Mouse (Mus musculus) stomach, postnatal 0 days (tissue): Measurements from ENCODE around the gene Syt7. TPM values are rescaled to one million over a fixed set of nuclear protein-coding genes. Genes with fewer than 3 reads are reported as not detected.

Experiments used
- ATAC-seq: fragments of 200-750 bp; cut with Nextera tagmentation; 2 replicates; pipeline ENCODE4 v1.8.0; 2017; ENCODE audit not compliant: low FRiP score, low TSS enrichment
- DNase-seq: peaks from one replicate; pipeline ENCODE4 v3.0.0-alpha.2; 2016; ENCODE audit warnings: low spot score
- H3K27ac ChIP-seq: fragments of 300-500 bp; sonication (generic); replicated peaks from 2 replicates; pipeline ENCODE4 v1.5.1; 2014; ENCODE audit warnings: mild to moderate bottlenecking, control low read depth
- H3K27me3 ChIP-seq: fragments of 300-500 bp; sonication (generic); 2 replicates; pipeline ENCODE4 v1.6.1; 2014; ENCODE audit warnings: low read length; ENCODE audit not compliant: control insufficient read depth, insufficient read depth
- H3K36me3 ChIP-seq: fragments of 300-500 bp; sonication (generic); 2 replicates; pipeline ENCODE4 v1.6.1; 2014; ENCODE audit warnings: low read length, mixed read lengths; ENCODE audit not compliant: control insufficient read depth, insufficient read depth
- H3K4me1 ChIP-seq: fragments of 300-500 bp; sonication (generic); replicated peaks from 2 replicates; pipeline ENCODE4 v1.6.1; 2014; ENCODE audit warnings: antibody characterized with exemption; ENCODE audit not compliant: control insufficient read depth, insufficient read depth
- H3K4me2 ChIP-seq: fragments of 300-500 bp; sonication (generic); replicated peaks from 2 replicates; pipeline ENCODE4 v1.6.1; 2014; ENCODE audit warnings: low read depth, mild to moderate bottlenecking, control low read depth, moderate library complexity
- H3K4me3 ChIP-seq: fragments of 300-500 bp; sonication (generic); 2 replicates; pipeline ENCODE4 v1.5.1; 2014; ENCODE audit warnings: low read depth, low read length, control low read depth
- H3K9ac ChIP-seq: fragments of 300-500 bp; sonication (generic); 2 replicates; pipeline ENCODE4 v1.6.1; 2014; ENCODE audit warnings: mild to moderate bottlenecking, low read length, control low read depth, mixed read lengths
- H3K9me3 ChIP-seq: fragments of 300-500 bp; sonication (generic); 2 replicates; pipeline ENCODE4 v1.6.1; 2016; ENCODE audit warnings: low read length; ENCODE audit not compliant: control insufficient read depth
- CTCF ChIP-seq: IDR thresholded peaks from 2 replicates; pipeline ENCODE4 v1.5.1; 2016; ENCODE audit warnings: antibody characterized with exemption, low read depth, mild to moderate bottlenecking, moderate library complexity
- EP300 ChIP-seq: optimal IDR thresholded peaks from 2 replicates; pipeline ENCODE3; 2016; ENCODE audit warnings: antibody characterized with exemption
- WGBS: fragments of 180-500 bp; shearing (Covaris S2); extraction: QIAGEN DNeasy Blood & Tissue Kit; methylation state at CpG from one replicate; pipeline ENCODE4 v1.1.7; 2014; 5-methylcytosine and 5-hydroxymethylcytosine counted together
- polyA plus RNA-seq: library from polyadenylated mRNA; unstranded; fragments of >200 nt; fragmentation: Nextera tagmentation; extraction: Ambion mirVana; gene quantifications from 2 replicates; pipeline ENCODE4 v1.2.1, GENCODE M21; 2015

Gene Syt7
- polyA plus RNA-seq, 1 experiment from 2014 or later, result 2.7 TPM

DNA sequence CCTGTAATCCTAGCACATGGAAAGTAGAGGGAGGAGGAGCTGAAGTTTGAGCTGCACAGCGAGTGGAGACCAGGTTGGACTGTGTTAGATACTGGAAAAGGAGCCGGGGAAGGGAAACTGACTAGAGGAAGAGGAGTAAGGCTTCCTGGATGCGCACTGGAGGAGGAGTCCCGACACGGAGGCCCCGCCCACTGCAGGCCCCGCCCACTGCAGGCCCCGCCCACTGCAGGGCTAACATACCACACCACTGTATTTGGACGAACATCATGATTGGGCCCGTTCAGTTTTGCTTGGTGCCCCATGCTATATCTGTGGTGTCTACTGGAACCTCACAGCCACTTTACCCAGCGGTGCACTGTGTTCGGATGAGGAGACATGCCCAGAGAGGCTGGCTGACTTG lies 43.2 kb upstream of the Syt7 start:
- DNase-seq (no peak), ATAC-seq (peak; percentile 42; the same call in 1 of the 2 replicates)
- Histone ChIP-seq H3K27ac (no peak overlapping the region), H3K36me3 (no peaks in the 10 kb centered on the region), H3K4me1 (no peaks in the 10 kb centered on the region), H3K9ac (no peak overlapping the region), H3K4me3 (no peak overlapping the region), H3K27me3 (no peaks in the 10 kb centered on the region), H3K9me3 (no peaks in the 10 kb centered on the region), H3K4me2 (no peak overlapping the region)
- 36% methylated on average over 12 of the region's 12 CpGs for WGBS
- no peak for TF ChIP-seq EP300
- TF ChIP-seq CTCF, result no peak

GRCm38 (mm10) chr19:10347628-10348273 lies 41.1 kb upstream of the Syt7 start:
- DNase-seq (no peak), ATAC-seq (no peak)
- Histone ChIP-seq H3K36me3 (no peaks in the 10 kb centered on the region), H3K4me2 (no peak overlapping the region), H3K27me3 (no peaks in the 10 kb centered on the region), H3K9me3 (no peaks in the 10 kb centered on the region), H3K9ac (no peak overlapping the region), H3K4me3 (no peak overlapping the region), H3K27ac (no peak overlapping the region), H3K4me1 (no peaks in the 10 kb centered on the region)
- WGBS, result 58% methylated on average over 5 of the region's 5 CpGs
- TF ChIP-seq EP300 (no peak), CTCF (no peak)

- no peaks in the 10 kb centered on the region for H3K27me3 ChIP-seq
- H3K36me3 ChIP-seq, result no peaks in the 10 kb centered on the region
- TF ChIP-seq EP300 (no peak), CTCF (no peak)
- H3K9me3 ChIP-seq, result no peaks in the 10 kb centered on the region
- no peaks in the 10 kb centered on the region for H3K4me1 ChIP-seq
- 86% methylated on average over 7 of the region's 7 CpGs for WGBS
- no peak overlapping the region for H3K27ac ChIP-seq
- ATAC-seq (no peak), DNase-seq (no peak)
- no peak overlapping the region for H3K4me3 ChIP-seq
- no peak overlapping the region for H3K9ac ChIP-seq
- H3K4me2 ChIP-seq, result no peak overlapping the region
Observed at GRCm38 (mm10) chr19:10352218-10352617, 36.7 kb upstream of the Syt7 start.

DNA sequence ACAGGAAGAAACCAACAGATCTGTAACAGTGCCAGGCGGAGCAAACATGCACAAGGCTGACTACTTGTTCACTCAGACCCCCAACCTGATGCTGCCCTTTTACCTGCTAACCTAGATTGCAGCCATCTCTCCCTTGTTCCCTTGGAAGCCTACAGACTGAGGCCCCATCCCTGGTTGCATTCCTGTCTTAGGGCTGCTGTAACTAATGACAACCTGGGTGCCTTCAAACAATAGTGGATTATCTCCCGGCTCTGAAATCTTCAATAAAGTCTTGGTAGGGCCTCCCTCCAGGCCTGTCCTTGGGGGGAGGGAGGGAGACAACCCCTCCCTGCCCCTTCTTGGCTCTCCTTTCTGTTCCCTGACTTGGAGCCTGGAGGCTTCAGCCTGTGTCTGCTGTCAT lies 34.1 kb upstream of the Syt7 start:
- no peaks in the 10 kb centered on the region for H3K4me1 ChIP-seq
- ATAC-seq, result no peak
- H3K9me3 ChIP-seq, result no peaks in the 10 kb centered on the region
- H3K36me3 ChIP-seq, result no peaks in the 10 kb centered on the region
- H3K4me2 ChIP-seq, result no peak overlapping the region
- no peak overlapping the region for H3K27ac ChIP-seq
- TF ChIP-seq CTCF (no peak), EP300 (no peak)
- no peak overlapping the region for H3K9ac ChIP-seq
- H3K27me3 ChIP-seq, result no peaks in the 10 kb centered on the region
- 72% methylated on average over 2 of the region's 2 CpGs for WGBS
- no peak overlapping the region for H3K4me3 ChIP-seq
- no peak for DNase-seq

GRCm38 (mm10) chr19:10356845-10357503 lies 31.9 kb upstream of the Syt7 start:
- no peak for TF ChIP-seq EP300
- no peak for TF ChIP-seq CTCF
- Histone ChIP-seq H3K4me2 (no peak overlapping the region), H3K27ac (no peak overlapping the region), H3K36me3 (no peaks in the 10 kb centered on the region), H3K27me3 (no peaks in the 10 kb centered on the region), H3K9me3 (no peaks in the 10 kb centered on the region), H3K4me1 (no peaks in the 10 kb centered on the region), H3K9ac (no peak overlapping the region), H3K4me3 (no peak overlapping the region)
- ATAC-seq (no peak), DNase-seq (no peak)
- WGBS, result 26% methylated on average over 12 of the region's 12 CpGs
